Mouse (Mus musculus): Measurements from ENCODE around the gene Aebp2.

Gene Aebp2

GRCm38 (mm10) chr6:140606534-140606933 is 15.9 kb upstream of the Aebp2 start:
- in situ Hi-C loops (cut with MboI, MseI), result no loop called here

- in situ Hi-C loops (cut with MboI, MseI), result no loop called here
Observed at GRCm38 (mm10) chr6:140608666-140609065, 13.8 kb upstream of the Aebp2 start.

- in situ Hi-C loops (cut with MboI, MseI), result no loop called here
Observed at GRCm38 (mm10) chr6:140609533-140609932, 12.9 kb upstream of the Aebp2 start.

GRCm38 (mm10) chr6:140610117-140610516 is 12.3 kb upstream of the Aebp2 start:
- in situ Hi-C loops (cut with MboI, MseI), result no loop called here

- in situ Hi-C loops (cut with MboI, MseI), result no loop called here
Observed at GRCm38 (mm10) chr6:140611282-140611681, 11.2 kb upstream of the Aebp2 start.

GRCm38 (mm10) chr6:140611893-140612473 is 10.5 kb upstream of the Aebp2 start:
- in situ Hi-C loops (cut with MboI, MseI), result no loop called here

GRCm38 (mm10) chr6:140613822-140614221 is 8.6 kb upstream of the Aebp2 start:
- in situ Hi-C loops (cut with MboI, MseI), result no loop called here

GRCm38 (mm10) chr6:140614711-140615110 is 7.8 kb upstream of the Aebp2 start:
- in situ Hi-C loops (cut with MboI, MseI), result no loop called here

GRCm38 (mm10) chr6:140620531-140621349 is 1.7 kb upstream of the Aebp2 start:
- in situ Hi-C loops (cut with MboI, MseI), result loop anchor here (5.0 kb wide), 1 partner anchor 92 kb away; no protein-coding TSS in a partner anchor

GRCm38 (mm10) chr6:140621622-140622021 is 841 bp upstream of the Aebp2 start:
- in situ Hi-C loops (cut with MboI, MseI), result loop anchor here (5.0 kb wide), 1 partner anchor 91 kb away; no protein-coding TSS in a partner anchor

GRCm38 (mm10) chr6:140623226-140624095 is 998 bp downstream of the Aebp2 start:
- in situ Hi-C loops (cut with MboI, MseI), result loop anchor here (5.0 kb wide), 1 partner anchor 89 kb away; no protein-coding TSS in a partner anchor

- in situ Hi-C loops (cut with MboI, MseI), result loop anchor here (5.0 kb wide), 1 partner anchor 88 kb away; no protein-coding TSS in a partner anchor
Observed at GRCm38 (mm10) chr6:140624096-140625051, 1.9 kb downstream of the Aebp2 start.

- in situ Hi-C loops (cut with MboI, MseI), result no loop called here
Observed at GRCm38 (mm10) chr6:140629176-140629859, 6.9 kb downstream of the Aebp2 start.

GRCm38 (mm10) chr6:140630306-140630705 is 7.8 kb downstream of the Aebp2 start:
- in situ Hi-C loops (cut with MboI, MseI), result loop anchor here (5.0 kb wide), 1 partner anchor 63 kb away; no protein-coding TSS in a partner anchor

- in situ Hi-C loops (cut with MboI, MseI), result loop anchor here (5.0 kb wide), 1 partner anchor 66 kb away; no protein-coding TSS in a partner anchor
Observed at GRCm38 (mm10) chr6:140633616-140634015, 11.2 kb downstream of the Aebp2 start.

GRCm38 (mm10) chr6:140636290-140636689 is 13.8 kb downstream of the Aebp2 start:
- in situ Hi-C loops (cut with MboI, MseI), result loop anchor here (5.0 kb wide), 1 partner anchor 49 kb away; no protein-coding TSS in a partner anchor

GRCm38 (mm10) chr6:140642010-140642409 is 19.5 kb downstream of the Aebp2 start:
- in situ Hi-C loops (cut with MboI, MseI), result no loop called here

- in situ Hi-C loops (cut with MboI, MseI), result no loop called here
Observed at GRCm38 (mm10) chr6:140642655-140643054, 20.2 kb downstream of the Aebp2 start.

- in situ Hi-C loops (cut with MboI, MseI), result no loop called here
Observed at GRCm38 (mm10) chr6:140645931-140646330, 23.5 kb downstream of the Aebp2 start.

GRCm38 (mm10) chr6:140646892-140647291 is 24.4 kb downstream of the Aebp2 start:
- in situ Hi-C loops (cut with MboI, MseI), result no loop called here
